Mouse (Mus musculus) thymus, postnatal 0 days (tissue): ENCODE data around the gene Gde1. TPM values are rescaled to one million over a fixed set of nuclear protein-coding genes. Genes with fewer than 3 reads are reported as not detected.

Source experiments
- DNase-seq: peaks from one replicate; pipeline ENCODE4 v3.0.0-alpha.2; 2015; ENCODE audit warnings: low spot score
- polyA plus RNA-seq: library from polyadenylated mRNA; unstranded; fragments of >200 nt; fragmentation: Nextera tagmentation; extraction: Ambion mirVana; gene quantifications from 2 replicates; pipeline ENCODE4 v1.2.1, GENCODE M21; 2015

Gde1 gene
- polyA plus RNA-seq, 1 experiment from 2014 or later, result 75.3 TPM

DNA sequence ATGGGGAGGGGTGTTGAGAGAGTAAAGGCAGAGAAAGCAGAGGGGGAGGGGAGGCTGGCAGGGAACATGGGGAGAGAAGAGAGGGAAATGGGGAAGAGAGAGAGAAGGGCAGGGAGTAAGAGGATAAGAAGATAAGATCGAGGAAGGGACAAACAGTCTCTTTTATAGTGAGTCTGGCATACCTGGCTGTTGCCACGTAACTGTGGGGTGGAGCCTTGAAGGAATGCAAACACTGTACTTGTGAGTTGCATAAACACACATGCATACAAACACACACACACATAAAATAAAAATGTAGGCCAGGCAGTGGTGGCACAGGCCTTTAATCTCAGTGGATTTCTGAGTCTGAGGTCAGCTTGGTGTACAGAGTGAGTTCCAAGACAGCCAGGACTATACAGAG, 1.6 kb upstream of the Gde1 start:
- DNase-seq, result no peak

GRCm38 (mm10) chr7:118706488-118706887, 910 bp upstream of the Gde1 start:
- DNase-seq, result no peak

DNA sequence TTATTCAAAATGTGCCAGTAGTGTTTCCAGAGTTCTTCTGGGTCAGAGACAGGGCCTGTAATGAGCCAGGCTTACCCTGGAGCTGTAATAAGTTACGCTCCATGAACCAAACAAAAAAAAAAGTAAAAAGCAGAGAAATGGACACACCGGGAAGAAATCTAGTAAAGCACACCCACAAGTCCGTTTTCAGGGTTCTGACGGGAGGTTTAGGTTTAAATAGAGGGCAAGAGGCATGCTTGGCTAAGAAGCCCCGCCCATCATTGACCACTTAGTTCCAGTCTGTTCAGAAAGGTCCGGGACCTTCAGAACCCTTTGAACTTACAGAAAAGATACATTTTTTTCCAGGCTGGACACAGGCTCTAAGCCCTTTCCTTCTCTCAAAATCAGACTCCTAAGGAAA, 473 bp upstream of the Gde1 start:
- no peak for DNase-seq

GRCm38 (mm10) chr7:118704001-118704850, 1.4 kb downstream of the Gde1 start:
- no peak for DNase-seq

GRCm38 (mm10) chr7:118703144-118703561, 2.4 kb downstream of the Gde1 start:
- no peak for DNase-seq

- no peak for DNase-seq
These were observed 6.7 kb downstream of the Gde1 start for GRCm38 (mm10) chr7:118698882-118699281.

DNA sequence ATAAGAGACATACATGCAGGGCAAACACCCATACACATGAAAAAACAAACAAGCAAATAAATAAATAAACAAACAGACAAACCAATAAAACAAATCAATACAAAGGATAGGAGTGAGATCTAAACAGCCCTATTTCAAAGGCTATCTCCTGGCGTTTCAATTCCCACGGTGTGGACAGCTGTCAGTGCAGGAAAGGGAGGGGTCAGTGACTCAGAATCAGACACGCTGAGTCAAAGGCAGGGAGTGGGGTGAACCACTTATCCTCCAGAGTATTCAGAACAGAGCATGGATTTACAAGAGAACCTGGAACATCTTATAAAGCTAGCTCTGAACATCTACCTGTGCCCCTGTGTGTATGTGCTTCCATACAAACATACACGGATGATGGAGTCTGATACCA, 8.4 kb downstream of the Gde1 start:
- DNase-seq, result no peak

- no peak for DNase-seq
These were observed 9.4 kb downstream of the Gde1 start for GRCm38 (mm10) chr7:118696146-118696545.

GRCm38 (mm10) chr7:118691287-118691686, 14.3 kb downstream of the Gde1 start:
- DNase-seq, result no peak

DNA sequence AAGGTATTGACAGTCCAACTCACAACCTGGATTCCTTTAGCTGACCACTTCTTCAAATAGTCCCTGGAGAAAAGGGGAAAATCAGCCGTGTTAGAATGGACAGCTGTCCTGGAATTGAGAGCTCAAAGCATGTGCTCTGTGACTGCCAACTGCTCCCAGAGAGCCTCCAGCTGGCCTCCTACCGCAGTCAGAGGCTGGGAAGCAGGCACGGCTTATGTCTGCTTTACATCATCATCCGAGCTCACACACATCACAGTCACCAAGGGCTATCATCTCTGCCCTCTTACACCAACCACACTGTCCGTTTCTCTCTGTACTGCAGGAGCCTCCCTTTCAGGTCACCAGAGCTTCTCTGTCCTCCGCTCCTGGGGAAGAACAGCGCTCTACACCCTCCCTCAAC, 16.5 kb downstream of the Gde1 start:
- DNase-seq, result no peak

DNA sequence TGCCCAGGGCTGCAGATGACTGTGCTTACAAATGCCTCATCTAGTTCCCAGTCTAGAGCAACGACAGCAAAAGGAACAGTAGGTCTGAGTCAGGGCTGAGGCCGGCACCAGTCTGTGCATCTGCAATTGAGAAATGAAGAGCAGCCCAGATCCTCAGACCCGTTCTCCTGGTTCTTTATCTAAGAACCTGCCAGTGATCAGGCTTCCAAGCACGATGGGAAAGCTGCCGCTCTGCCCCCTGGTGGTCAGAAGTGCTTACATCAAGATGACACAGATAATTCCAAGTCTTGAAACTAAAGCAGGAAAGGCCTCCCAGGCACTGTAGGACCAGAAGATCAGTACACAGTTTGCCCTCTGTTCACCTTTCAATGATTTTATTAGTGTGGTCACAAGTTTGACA, 17.4 kb downstream of the Gde1 start:
- DNase-seq, result peak; percentile 73

GRCm38 (mm10) chr7:118676826-118677225, 28.8 kb downstream of the Gde1 start:
- DNase-seq, result no peak

DNA sequence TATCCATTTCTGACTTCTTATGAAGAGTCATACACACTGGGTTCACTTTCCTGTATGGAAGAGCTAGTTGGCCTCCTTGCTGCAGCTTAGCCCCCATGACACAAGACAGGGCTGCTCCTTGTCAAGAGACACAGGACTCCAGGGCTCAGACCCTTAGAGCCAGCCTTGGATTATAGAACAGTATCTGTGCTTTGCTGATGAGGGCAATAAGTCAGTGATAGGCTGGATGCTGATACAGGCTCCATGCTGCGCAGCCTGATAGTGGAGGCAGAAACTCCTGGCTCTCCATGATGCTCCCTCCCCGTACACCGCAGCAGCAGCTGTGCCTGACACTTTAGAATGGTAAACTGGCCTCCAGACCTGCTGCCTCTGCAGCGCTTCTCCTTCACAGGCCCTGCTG, 35.4 kb downstream of the Gde1 start:
- no peak for DNase-seq

DNA sequence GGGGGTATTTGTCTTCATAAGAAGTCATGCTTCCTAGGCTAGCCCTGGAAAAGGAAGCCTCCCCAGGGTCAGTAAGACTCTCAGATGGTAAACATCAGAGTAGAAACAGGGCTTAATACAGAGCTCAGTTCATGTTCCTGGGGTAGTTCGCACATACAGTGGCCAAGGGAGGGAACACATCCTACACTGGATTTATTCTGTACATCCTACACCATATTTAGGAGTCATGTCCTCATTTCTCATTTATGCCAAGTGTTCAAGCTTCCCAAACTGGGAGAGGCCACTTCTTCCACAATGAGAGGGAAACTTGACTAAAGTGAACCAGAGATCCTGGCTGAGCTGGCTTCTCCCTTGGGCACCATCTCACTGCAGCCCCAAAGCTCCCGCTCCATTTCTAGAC, 37.8 kb downstream of the Gde1 start:
- no peak for DNase-seq

GRCm38 (mm10) chr7:118656730-118657129, 48.8 kb downstream of the Gde1 start:
- no peak for DNase-seq

GRCm38 (mm10) chr7:118652572-118653295, 52.8 kb downstream of the Gde1 start:
- DNase-seq, result no peak

DNA sequence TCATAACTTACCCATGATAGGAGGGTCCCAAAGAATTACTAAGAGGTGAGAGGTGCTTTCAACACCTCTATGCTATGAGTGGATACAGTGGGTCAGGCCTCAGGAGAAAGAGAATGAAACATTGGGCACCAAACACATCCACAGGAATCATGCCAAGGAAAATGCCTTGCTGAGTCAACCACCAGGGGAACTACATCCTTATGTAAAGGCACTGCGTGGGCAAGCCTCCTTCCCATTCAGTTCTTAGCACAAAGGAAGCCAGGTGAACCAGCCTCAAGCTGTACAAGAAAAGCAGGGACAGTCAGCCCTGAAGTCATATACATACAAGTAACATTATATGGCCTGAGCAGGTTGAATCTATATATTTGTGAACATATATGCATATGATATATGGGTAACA, 54.7 kb downstream of the Gde1 start:
- no peak for DNase-seq

DNA sequence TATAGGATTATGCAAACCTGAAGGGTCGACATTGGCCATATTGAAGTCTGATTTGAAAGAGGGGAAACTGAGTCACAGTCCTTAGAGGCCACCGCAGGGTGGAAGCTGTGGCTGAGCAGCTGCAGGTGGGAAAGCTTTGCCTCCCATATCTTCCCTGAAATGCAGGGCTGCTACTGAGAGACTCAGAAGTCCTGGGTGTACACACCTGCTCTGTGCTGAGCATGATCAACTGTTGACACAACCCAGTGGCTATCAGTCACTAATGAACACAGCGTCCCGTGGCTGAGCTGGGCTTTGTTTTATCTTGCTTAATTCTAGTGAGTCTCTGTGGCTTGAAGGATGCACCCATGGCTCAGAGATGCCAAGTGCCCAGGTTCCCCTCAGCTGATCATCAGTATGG, 55.5 kb downstream of the Gde1 start:
- no peak for DNase-seq

GRCm38 (mm10) chr7:118649328-118649727, 56.2 kb downstream of the Gde1 start:
- DNase-seq, result no peak

- no peak for DNase-seq
These were observed 59.3 kb downstream of the Gde1 start for GRCm38 (mm10) chr7:118646237-118646636.
